Mouse (Mus musculus): Measurements from ENCODE around the gene Cmya5.

Cmya5 gene

GRCm38 (mm10) chr13:92992823-92993222, 151.7 kb downstream of the Cmya5 start:
- ATAC-seq (ENCODE audit: low TSS enrichment): no peak
